ENCODE assay signal across 22 mouse cellular contexts in the genomic region with DNA sequence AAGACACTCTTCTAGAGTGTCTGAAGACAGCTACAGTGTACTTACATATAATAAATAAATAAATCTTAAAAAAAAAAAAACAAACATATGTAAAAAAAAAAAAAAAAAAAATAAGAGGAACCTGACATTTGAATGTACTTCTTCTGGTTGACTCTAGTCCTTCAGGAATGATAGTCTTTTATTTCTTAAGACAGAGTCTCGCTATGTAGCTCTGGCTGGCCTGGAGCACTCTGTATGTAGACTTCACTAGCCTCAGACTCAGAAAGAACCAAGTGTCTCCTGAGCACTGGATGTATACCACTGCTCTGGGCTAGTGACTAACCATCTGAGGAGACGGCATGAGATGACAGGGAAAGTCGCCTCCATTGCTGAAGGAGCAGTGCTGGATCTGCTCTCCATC. TPM values are rescaled to one million over a fixed set of nuclear protein-coding genes. Genes with fewer than 3 reads are reported as not detected.
"Had no signal": no experiment of that assay in that cellular context is flagged by ENCODE, and none has a peak within 500 bp of the region (broad histone marks: within the 10 kb centered on the region; RNA-seq: fewer than 3 reads in every experiment).

No protein-coding gene starts in this region.

- H3K4me1 ChIP-seq: kidney, embryonic 15.5 days; limb, embryonic 10.5 days; limb, embryonic 13.5 days; lung, embryonic 15.5 days; midbrain, embryonic 10.5 days; midbrain, embryonic 13.5 days; stomach, embryonic 15.5 days had no signal

- H3K27ac ChIP-seq: kidney, embryonic 15.5 days; limb, embryonic 10.5 days; limb, embryonic 13.5 days; liver, embryonic 12.5 days; liver, embryonic 15.5 days; lung, embryonic 15.5 days; midbrain, embryonic 10.5 days; midbrain, embryonic 13.5 days; stomach, embryonic 15.5 days had no signal

- H3K9me3 ChIP-seq: kidney, embryonic 15.5 days; limb, embryonic 10.5 days; limb, embryonic 13.5 days; liver, embryonic 12.5 days; liver, embryonic 15.5 days; lung, embryonic 15.5 days; megakaryocyte, embryonic 14.5 days; midbrain, embryonic 10.5 days; midbrain, embryonic 13.5 days; stomach, embryonic 15.5 days had no signal

- DNase-seq: kidney, adult 2 months; kidney, postnatal 10 days; kidney, postnatal 36 days; layer of hippocampus, postnatal 36 days; liver; lung, adult 18-20 months; lung, postnatal 10 days; lung, postnatal 36 days had no signal

- H3K27me3 ChIP-seq: kidney, embryonic 15.5 days; limb, embryonic 13.5 days; liver, embryonic 12.5 days; liver, embryonic 15.5 days; lung, embryonic 15.5 days; megakaryocyte, embryonic 14.5 days; midbrain, embryonic 13.5 days; stomach, embryonic 15.5 days had no signal

- H3K36me3 ChIP-seq: kidney, embryonic 15.5 days; limb, embryonic 10.5 days; limb, embryonic 13.5 days; liver, embryonic 12.5 days; liver, embryonic 15.5 days; lung, embryonic 15.5 days; midbrain, embryonic 10.5 days; midbrain, embryonic 13.5 days; stomach, embryonic 15.5 days had no signal

- H3K4me3 ChIP-seq: kidney, embryonic 15.5 days; limb, embryonic 10.5 days; limb, embryonic 13.5 days; liver, embryonic 12.5 days; liver, embryonic 15.5 days; lung, embryonic 15.5 days; megakaryocyte, embryonic 14.5 days; midbrain, embryonic 10.5 days; midbrain, embryonic 13.5 days; myocyte; stomach, embryonic 15.5 days had no signal

- H3K9ac ChIP-seq: kidney, embryonic 15.5 days; limb, embryonic 13.5 days; liver, embryonic 12.5 days; liver, embryonic 15.5 days; lung, embryonic 15.5 days; midbrain, embryonic 13.5 days; stomach, embryonic 15.5 days had no signal

RNA-seq across cellular contexts. Expression of gene Plac8, which starts 13.6 kb away (rescaled TPM):
- total RNA-seq: layer of hippocampus, adult 8-10 months; layer of hippocampus, postnatal 10 days; layer of hippocampus, postnatal 36 days; left cerebral cortex, postnatal 25 days had no signal
- polyA plus RNA-seq: midbrain, embryonic 13.5 days had no signal
